Mouse (Mus musculus) adrenal gland, adult 8-10 months (tissue): ENCODE results near the gene Sh3glb2. TPM values are rescaled to one million over a fixed set of nuclear protein-coding genes. Genes with fewer than 3 reads are reported as not detected.

ENCODE experiments used
- DNase-seq: peaks from one replicate; pipeline ENCODE4 v3.0.0; 2022
- total RNA-seq, 4 experiments: library from RNA; stranded (reverse); gene quantifications; 2 replicates each; pipeline ENCODE4 v1.2.4; 2022

Sh3glb2 gene
- 100 to 1,000 TPM in 2 of 4 experiments, 10 to 100 TPM in 2; 85.4 to 115 (median 101) TPM for total RNA-seq

GRCm38 (mm10) chr2:30358533-30359531 is at the start of gene Sh3glb2:
TSS of gene Sh3glb2 (minus strand) at chr2:30359337.
- peak; percentile 62 for DNase-seq

- no peak for DNase-seq
Observed at GRCm38 (mm10) chr2:30408452-30409100, 49.4 kb upstream of the Sh3glb2 start.

- DNase-seq, result no peak
Observed at GRCm38 (mm10) chr2:30407778-30408177, 48.6 kb upstream of the Sh3glb2 start.

- DNase-seq, result no peak
Observed at GRCm38 (mm10) chr2:30407221-30407620, 48.1 kb upstream of the Sh3glb2 start.

- DNase-seq, result no peak
Observed at GRCm38 (mm10) chr2:30403870-30404269, 44.7 kb upstream of the Sh3glb2 start.

GRCm38 (mm10) chr2:30402843-30403242 is 43.7 kb upstream of the Sh3glb2 start:
- no peak for DNase-seq

- no peak for DNase-seq
Observed at GRCm38 (mm10) chr2:30402351-30402826, 43.3 kb upstream of the Sh3glb2 start.

GRCm38 (mm10) chr2:30401581-30401980 is 42.4 kb upstream of the Sh3glb2 start:
- DNase-seq, result no peak

GRCm38 (mm10) chr2:30399191-30400171 is 40.3 kb upstream of the Sh3glb2 start:
- DNase-seq, result no peak

GRCm38 (mm10) chr2:30397986-30398512 is 38.9 kb upstream of the Sh3glb2 start:
- no peak for DNase-seq

- no peak for DNase-seq
Observed at GRCm38 (mm10) chr2:30396246-30396645, 37.1 kb upstream of the Sh3glb2 start.

GRCm38 (mm10) chr2:30395757-30396156 is 36.6 kb upstream of the Sh3glb2 start:
- DNase-seq, result no peak

- no peak for DNase-seq
Observed at GRCm38 (mm10) chr2:30393370-30393656, 34.2 kb upstream of the Sh3glb2 start.

- DNase-seq, result peak; percentile 78
Observed at GRCm38 (mm10) chr2:30392577-30393369, 33.6 kb upstream of the Sh3glb2 start.

GRCm38 (mm10) chr2:30392114-30392576 is 33.0 kb upstream of the Sh3glb2 start, which contains the start of gene Dolpp1:
TSS of gene Dolpp1 (plus strand) at chr2:30392254.
- peak; percentile 97 for DNase-seq

GRCm38 (mm10) chr2:30389000-30389399 is 29.9 kb upstream of the Sh3glb2 start:
- DNase-seq, result no peak

- DNase-seq, result no peak
Observed at GRCm38 (mm10) chr2:30386913-30387312, 27.8 kb upstream of the Sh3glb2 start.

- no peak for DNase-seq
Observed at GRCm38 (mm10) chr2:30385591-30385990, 26.5 kb upstream of the Sh3glb2 start.

- no peak for DNase-seq
Observed at GRCm38 (mm10) chr2:30384814-30385213, 25.7 kb upstream of the Sh3glb2 start.

- DNase-seq, result no peak
Observed at GRCm38 (mm10) chr2:30381377-30381725, 22.2 kb upstream of the Sh3glb2 start.
